Mouse (Mus musculus) cortical plate, adult 2 months (tissue): Measurements from ENCODE around the gene Grin2d.

ENCODE experiments used
- CTCF ChIP-seq: fragments of 200-500 bp; IDR thresholded peaks from 2 replicates; pipeline ENCODE4 v1.5.1; 2011; ENCODE audit warnings: mild to moderate bottlenecking, control low read depth, low read length; ENCODE audit not compliant: insufficient read depth; ENCODE audit errors: extremely low read depth
- POLR2A ChIP-seq: fragments of 200-500 bp; IDR thresholded peaks from 2 replicates; pipeline ENCODE4 v1.6.1; 2011; ENCODE audit warnings: mild to moderate bottlenecking, low read length, control low read depth; ENCODE audit not compliant: insufficient read depth; ENCODE audit errors: extremely low read depth

- no peak for TF ChIP-seq CTCF
- TF ChIP-seq POLR2A: no peak
Measured at GRCm38 (mm10) chr7:45864435-45864834, 13.7 kb downstream of the Grin2d start.
